Mouse (Mus musculus) neural tube, embryonic 14.5 days (tissue): ENCODE data around the gene Zan. TPM values are rescaled to one million over a fixed set of nuclear protein-coding genes. Genes with fewer than 3 reads are reported as not detected.

ENCODE experiments used
- ATAC-seq: fragments of 200-750 bp; cut with Nextera tagmentation; 2 replicates; pipeline ENCODE4 v1.8.0; 2017; ENCODE audit warnings: low read depth, mild to moderate bottlenecking, moderate TSS enrichment, moderate library complexity
- H3K27ac ChIP-seq: fragments of 300-500 bp; sonication (generic); 2 replicates; pipeline ENCODE4 v1.5.1; 2014; ENCODE audit warnings: low read depth, mild to moderate bottlenecking, control low read depth, low read length, moderate library complexity, mixed read lengths
- H3K27me3 ChIP-seq: fragments of 300-500 bp; sonication (generic); 2 replicates; pipeline ENCODE4 v1.6.1; 2014; ENCODE audit warnings: low read length; ENCODE audit not compliant: control insufficient read depth, insufficient read depth
- H3K36me3 ChIP-seq: fragments of 300-500 bp; sonication (generic); 2 replicates; pipeline ENCODE4 v1.6.1; 2014; ENCODE audit warnings: low read length, mixed read lengths; ENCODE audit not compliant: control insufficient read depth, insufficient read depth
- H3K4me1 ChIP-seq: fragments of 300-500 bp; sonication (generic); 2 replicates; pipeline ENCODE4 v1.6.1; 2014; ENCODE audit warnings: low read length; ENCODE audit not compliant: control insufficient read depth, insufficient read depth
- H3K4me2 ChIP-seq: fragments of 300-500 bp; sonication (generic); 2 replicates; pipeline ENCODE4 v1.6.1; 2014; ENCODE audit warnings: mild to moderate bottlenecking, low read depth, low read length, control low read depth
- H3K4me3 ChIP-seq: fragments of 300-500 bp; sonication (generic); 2 replicates; pipeline ENCODE4 v1.5.1; 2014; ENCODE audit warnings: low read depth, low read length, control low read depth, mixed read lengths
- H3K9ac ChIP-seq: fragments of 300-500 bp; sonication (generic); replicated peaks from 2 replicates; pipeline ENCODE4 v1.6.1; 2014; ENCODE audit warnings: low read depth, mild to moderate bottlenecking, control low read depth, low read length, mixed read lengths
- H3K9me3 ChIP-seq: fragments of 300-500 bp; sonication (generic); 2 replicates; pipeline ENCODE4 v1.6.1; 2016; ENCODE audit warnings: low read length; ENCODE audit not compliant: control insufficient read depth
- WGBS: fragments of 180-500 bp; shearing (Covaris S2); extraction: QIAGEN DNeasy Blood & Tissue Kit; methylation state at CpG from one replicate; pipeline ENCODE4 v1.1.7; 2014; 5-methylcytosine and 5-hydroxymethylcytosine counted together
- polyA plus RNA-seq: library from polyadenylated mRNA; unstranded; fragments of >200 nt; fragmentation: Nextera tagmentation; extraction: Ambion mirVana; gene quantifications from 2 replicates; pipeline ENCODE4 v1.2.1, GENCODE M21; 2014

The Zan gene
- polyA plus RNA-seq, 1 experiment from 2014 or later: 0.08 TPM

DNA sequence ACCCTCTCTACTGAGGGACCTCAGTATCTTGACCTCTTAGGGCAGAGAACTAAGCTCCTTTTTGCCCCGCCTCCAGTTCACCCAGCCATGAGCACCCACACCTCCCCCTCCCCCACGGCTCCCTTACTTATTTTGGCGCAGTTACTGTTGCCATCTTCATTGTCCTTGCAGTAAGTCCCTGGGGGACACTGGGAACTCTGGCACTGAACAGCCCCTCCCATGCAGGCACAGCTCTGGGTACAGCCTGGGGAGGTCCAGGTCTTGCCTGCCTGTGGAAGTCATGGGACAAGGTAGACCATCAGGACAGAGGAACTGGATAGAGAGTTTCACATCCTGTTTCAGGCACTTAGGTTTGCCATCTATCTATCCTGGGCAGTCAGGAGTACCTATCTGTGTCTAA is 66.8 kb downstream of the Zan start:
- no peak for ATAC-seq
- H3K27me3 ChIP-seq: no peaks in the 10 kb centered on the region
- 83% methylated on average over 3 of the region's 3 CpGs for WGBS

DNA sequence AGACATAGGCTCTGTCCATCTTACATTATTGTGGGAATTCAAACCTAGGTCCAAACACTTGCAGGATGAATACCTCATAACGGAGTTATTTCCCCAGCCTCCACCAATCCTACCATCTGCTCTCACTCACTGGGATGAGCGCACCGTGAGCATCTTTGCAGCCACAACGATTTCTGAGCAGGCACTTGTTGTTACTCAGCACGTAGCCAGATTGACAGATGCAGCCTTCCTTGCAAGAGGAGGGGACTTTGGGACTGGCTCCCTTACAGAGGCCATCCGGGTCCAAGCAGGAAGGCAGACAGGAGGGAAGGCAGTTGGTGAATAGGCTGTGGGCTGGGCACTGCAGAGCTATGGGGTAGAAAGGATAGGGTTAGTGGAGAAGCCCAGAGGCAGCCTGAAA is 67.4 kb downstream of the Zan start:
- Histone ChIP-seq H3K9me3 (no peaks in the 10 kb centered on the region), H3K9ac (no peak overlapping the region)
- WGBS: 69% methylated on average over 6 of the region's 6 CpGs

More for the DNA sequence above, 66.8 kb downstream of the Zan start:
- H3K4me2 ChIP-seq: no peak overlapping the region
- H3K9me3 ChIP-seq: no peaks in the 10 kb centered on the region
- H3K4me1 ChIP-seq: no peaks in the 10 kb centered on the region
- H3K4me3 ChIP-seq: no peak overlapping the region
- no peak overlapping the region for H3K9ac ChIP-seq
- no peak overlapping the region for H3K27ac ChIP-seq
- no peaks in the 10 kb centered on the region for H3K36me3 ChIP-seq

DNA sequence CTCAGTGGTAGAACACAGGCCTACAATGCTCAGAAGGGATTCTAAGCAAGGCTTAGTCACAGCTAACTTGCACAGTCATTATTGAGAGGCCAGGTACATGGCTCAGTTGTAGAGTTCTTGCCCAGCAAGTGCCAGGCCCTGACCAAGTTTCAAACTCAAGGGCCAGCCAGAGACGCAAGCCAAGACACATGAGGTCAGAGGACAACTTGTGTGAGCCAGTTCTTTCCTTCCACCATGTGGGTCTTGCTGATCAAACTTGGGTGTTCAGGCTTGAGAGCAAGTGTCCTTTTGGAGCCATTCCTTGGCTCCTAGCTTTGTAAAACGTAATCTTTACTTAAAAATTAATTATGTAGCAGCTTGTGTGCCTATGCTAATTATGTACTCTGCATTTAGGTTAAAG is 72.8 kb downstream of the Zan start:
- H3K9me3 ChIP-seq: no peaks in the 10 kb centered on the region
- H3K4me3 ChIP-seq: no peak overlapping the region
- WGBS: 75% methylated on average over 2 of the region's 2 CpGs
- no peak overlapping the region for H3K9ac ChIP-seq
- no peaks in the 10 kb centered on the region for H3K27me3 ChIP-seq
- H3K36me3 ChIP-seq: no peaks in the 10 kb centered on the region
- ATAC-seq: no peak
- H3K4me1 ChIP-seq: no peaks in the 10 kb centered on the region
- H3K4me2 ChIP-seq: no peak overlapping the region
- H3K27ac ChIP-seq: no peak overlapping the region

More for the DNA sequence above, 67.4 kb downstream of the Zan start:
- no peak overlapping the region for H3K4me3 ChIP-seq
- no peak for ATAC-seq
- H3K4me2 ChIP-seq: no peak overlapping the region
- H3K4me1 ChIP-seq: no peaks in the 10 kb centered on the region
- no peak overlapping the region for H3K27ac ChIP-seq
- H3K36me3 ChIP-seq: no peaks in the 10 kb centered on the region
- no peaks in the 10 kb centered on the region for H3K27me3 ChIP-seq

DNA sequence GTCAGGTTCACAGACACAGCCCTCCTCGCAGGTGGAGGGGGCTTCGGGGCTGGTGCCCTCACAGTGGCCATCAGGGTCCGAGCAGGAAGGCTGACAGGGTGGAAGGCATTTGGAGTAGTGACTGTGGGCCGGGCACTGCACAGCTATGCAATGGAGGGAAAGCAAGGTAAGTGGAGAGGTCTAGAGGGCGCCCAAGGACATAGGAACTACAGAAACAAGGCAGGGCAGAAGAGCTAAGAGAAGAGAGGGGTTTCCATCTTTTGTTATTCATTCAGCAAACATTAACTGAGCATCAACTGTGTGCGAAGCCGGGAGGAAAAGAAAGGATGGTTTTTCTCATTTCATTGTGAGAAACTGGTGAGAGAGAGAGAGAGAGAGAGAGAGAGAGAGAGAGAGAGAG is 82.4 kb downstream of the Zan start:
- 53% methylated on average over 7 of the region's 7 CpGs for WGBS
- Histone ChIP-seq H3K4me1 (no peaks in the 10 kb centered on the region), H3K4me3 (no peak overlapping the region), H3K9ac (no peak overlapping the region), H3K27ac (no peak overlapping the region), H3K4me2 (no peak overlapping the region), H3K36me3 (no peaks in the 10 kb centered on the region), H3K27me3 (no peaks in the 10 kb centered on the region), H3K9me3 (no peaks in the 10 kb centered on the region)
- no peak for ATAC-seq

DNA sequence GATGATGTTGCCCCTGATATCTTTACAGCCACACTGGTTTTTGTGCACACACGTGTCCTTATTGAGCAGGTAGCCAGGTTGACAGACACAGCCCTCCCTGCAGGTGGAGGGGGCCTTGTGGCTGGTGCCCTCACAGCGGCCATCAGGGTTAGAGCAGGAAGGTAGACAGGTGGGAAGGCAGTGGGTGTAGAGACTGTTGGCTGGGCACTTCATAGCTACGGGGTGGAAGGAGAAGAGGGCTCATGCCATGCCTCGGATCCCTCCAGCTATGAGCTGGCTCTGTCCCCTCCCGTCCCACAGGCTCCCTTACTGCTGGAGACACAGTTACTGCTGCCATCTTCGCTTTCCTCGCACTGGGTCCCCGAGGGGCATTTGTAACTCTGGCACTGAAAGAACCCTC is 85.2 kb downstream of the Zan start:
- no peak overlapping the region for H3K4me3 ChIP-seq
- H3K4me2 ChIP-seq: no peak overlapping the region
- H3K9me3 ChIP-seq: no peaks in the 10 kb centered on the region
- H3K4me1 ChIP-seq: no peaks in the 10 kb centered on the region
- no peak overlapping the region for H3K27ac ChIP-seq
- no peaks in the 10 kb centered on the region for H3K36me3 ChIP-seq
- ATAC-seq: no peak
- WGBS: 88% methylated on average over 8 of the region's 8 CpGs
- H3K9ac ChIP-seq: no peak overlapping the region
- H3K27me3 ChIP-seq: no peaks in the 10 kb centered on the region

DNA sequence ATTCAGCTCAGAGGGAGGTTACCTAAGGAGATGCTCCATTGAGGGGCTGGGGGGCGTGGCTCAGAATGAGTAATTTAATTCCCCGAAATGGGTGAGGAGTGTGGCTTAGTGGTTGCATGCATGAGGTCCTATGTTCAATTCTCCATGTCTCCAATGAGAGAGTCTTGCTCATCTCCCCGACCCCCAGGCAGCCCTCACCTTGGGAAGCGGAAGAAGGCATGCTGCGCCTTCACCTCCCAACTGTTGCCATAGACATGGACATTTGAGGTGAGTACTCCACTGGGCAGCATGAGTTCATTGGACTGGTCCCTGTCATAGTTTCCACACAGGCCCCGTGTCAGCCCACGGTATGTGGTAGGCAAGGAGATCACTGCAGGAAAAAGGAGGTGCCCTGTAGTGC is 90.2 kb downstream of the Zan start:
- no peak overlapping the region for H3K4me3 ChIP-seq
- H3K4me2 ChIP-seq: no peak overlapping the region
- no peaks in the 10 kb centered on the region for H3K36me3 ChIP-seq
- no peaks in the 10 kb centered on the region for H3K4me1 ChIP-seq
- no peak overlapping the region for H3K9ac ChIP-seq
- 91% methylated on average over 7 of the region's 7 CpGs for WGBS
- no peak overlapping the region for H3K27ac ChIP-seq
- no peak for ATAC-seq
- no peaks in the 10 kb centered on the region for H3K9me3 ChIP-seq
- no peaks in the 10 kb centered on the region for H3K27me3 ChIP-seq

DNA sequence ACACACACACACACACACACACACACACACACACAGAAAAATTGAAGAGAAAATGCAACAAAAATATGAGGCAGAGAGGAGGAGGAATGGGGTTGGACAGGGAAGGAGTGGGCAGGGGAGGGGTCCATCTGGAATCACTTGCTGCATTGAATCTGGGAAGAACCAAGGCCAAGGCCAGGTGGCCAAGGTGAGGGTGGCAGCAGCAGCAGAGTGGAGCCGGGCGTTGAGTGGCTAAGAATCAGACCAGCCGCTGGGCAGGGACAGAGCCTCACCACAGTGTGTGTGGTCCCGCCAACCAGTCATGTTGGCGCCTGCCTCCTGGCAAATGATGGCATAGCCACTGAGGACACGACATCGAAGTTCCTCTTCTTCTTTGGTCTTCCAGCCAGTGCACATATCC is 93.4 kb downstream of the Zan start:
- Histone ChIP-seq H3K4me3 (no peak overlapping the region), H3K9ac (no peak overlapping the region), H3K4me2 (no peak overlapping the region), H3K9me3 (no peaks in the 10 kb centered on the region), H3K36me3 (no peaks in the 10 kb centered on the region), H3K27me3 (no peaks in the 10 kb centered on the region), H3K4me1 (no peaks in the 10 kb centered on the region), H3K27ac (no peak overlapping the region)
- 84% methylated on average over 7 of the region's 7 CpGs for WGBS
- no peak for ATAC-seq

DNA sequence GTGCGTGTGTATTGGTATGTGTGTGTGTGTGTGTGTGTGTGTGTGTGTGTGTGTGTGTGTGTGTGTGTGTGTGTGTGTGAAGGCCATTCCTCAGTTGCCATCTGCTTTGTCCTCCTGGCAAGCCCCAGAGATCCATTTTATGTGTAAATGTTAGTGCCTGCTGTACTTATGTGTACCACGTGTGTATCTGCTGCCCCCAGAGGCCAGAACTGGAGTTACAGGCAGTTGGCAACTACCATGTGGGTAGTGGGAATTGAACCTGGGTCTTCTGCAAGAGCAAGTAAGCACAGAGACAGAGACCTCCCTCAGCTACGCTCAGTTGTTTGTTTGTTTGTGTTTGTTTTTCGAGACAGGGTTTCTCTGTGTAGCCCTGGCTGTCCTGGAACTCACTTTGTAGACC is 95.7 kb downstream of the Zan start:
- H3K4me1 ChIP-seq: no peaks in the 10 kb centered on the region
- WGBS: 60% methylated on average over 4 of the region's 4 CpGs
- no peak overlapping the region for H3K4me3 ChIP-seq
- no peak overlapping the region for H3K9ac ChIP-seq
- no peak overlapping the region for H3K4me2 ChIP-seq
- no peaks in the 10 kb centered on the region for H3K27me3 ChIP-seq
- H3K9me3 ChIP-seq: no peaks in the 10 kb centered on the region
- ATAC-seq: no peak
- no peak overlapping the region for H3K27ac ChIP-seq
- no peaks in the 10 kb centered on the region for H3K36me3 ChIP-seq

DNA sequence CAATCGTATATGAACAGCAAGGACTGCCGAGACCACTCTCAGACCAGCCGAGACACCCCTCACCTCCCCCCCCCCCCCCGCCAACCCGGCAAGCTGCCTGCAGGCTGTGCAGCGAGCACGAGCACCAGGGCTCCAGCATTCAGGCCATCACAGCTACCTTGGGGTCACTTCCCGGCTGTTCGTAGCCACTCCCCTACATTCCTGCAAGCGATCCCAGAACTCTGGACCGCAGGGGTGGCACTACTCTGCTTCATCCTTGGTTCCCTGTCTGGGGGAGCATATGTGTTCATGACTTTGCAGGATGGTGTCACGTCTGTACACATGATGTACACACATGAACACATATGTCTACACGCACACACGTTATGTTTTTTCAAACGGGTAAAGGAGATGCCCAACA is 99.3 kb downstream of the Zan start:
- Histone ChIP-seq H3K4me3 (no peak overlapping the region), H3K27me3 (no peaks in the 10 kb centered on the region), H3K4me2 (no peak overlapping the region), H3K4me1 (no peaks in the 10 kb centered on the region), H3K9me3 (no peaks in the 10 kb centered on the region), H3K27ac (no peak overlapping the region), H3K9ac (no peak overlapping the region), H3K36me3 (no peaks in the 10 kb centered on the region)
- no peak for ATAC-seq
- WGBS: 31% methylated on average over 10 of the region's 15 CpGs

DNA sequence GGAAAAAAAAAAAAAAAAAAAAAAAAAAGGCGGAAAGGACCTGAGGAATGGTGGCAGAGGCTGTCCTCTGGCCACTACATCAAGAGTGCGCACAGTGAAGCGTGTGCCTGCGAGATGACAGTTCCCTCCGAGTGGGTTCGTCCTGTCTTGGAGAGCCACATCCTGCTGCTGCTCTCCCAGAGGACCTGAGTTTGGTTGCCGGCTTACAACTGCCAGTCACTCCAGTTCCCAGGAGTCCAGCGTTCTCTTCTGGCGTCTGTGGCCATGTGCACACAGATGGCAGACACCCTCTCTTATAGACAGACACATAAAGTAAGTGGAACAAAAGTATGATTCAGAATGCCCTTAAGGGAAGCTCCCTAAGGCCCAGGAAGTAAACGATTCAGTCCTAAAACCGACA is 99.7 kb downstream of the Zan start:
- Histone ChIP-seq H3K4me2 (no peak overlapping the region), H3K9me3 (no peaks in the 10 kb centered on the region), H3K27me3 (no peaks in the 10 kb centered on the region), H3K4me1 (no peaks in the 10 kb centered on the region), H3K9ac (no peak overlapping the region), H3K36me3 (no peaks in the 10 kb centered on the region), H3K27ac (no peak overlapping the region), H3K4me3 (no peak overlapping the region)
- 26% methylated on average over 11 of the region's 11 CpGs for WGBS
- ATAC-seq: no peak
